Mouse (Mus musculus) midbrain, embryonic 16.5 days (tissue): ENCODE measurements around the gene Exoc4. TPM values are rescaled to one million over a fixed set of nuclear protein-coding genes. Genes with fewer than 3 reads are reported as not detected.

Experiments
- ATAC-seq: fragments of 200-750 bp; cut with Nextera tagmentation; 2 replicates; pipeline ENCODE4 v1.8.0; 2017; ENCODE audit warnings: moderate TSS enrichment
- H3K27ac ChIP-seq: fragments of 300-500 bp; sonication (generic); 2 replicates; pipeline ENCODE4 v1.5.1; 2014; ENCODE audit warnings: mild to moderate bottlenecking, low read length, mixed read lengths
- H3K27me3 ChIP-seq: fragments of 300-500 bp; sonication (generic); 2 replicates; pipeline ENCODE4 v1.6.1; 2014; ENCODE audit warnings: low read depth, low read length, mixed read lengths; ENCODE audit not compliant: control insufficient read depth, insufficient read depth
- H3K36me3 ChIP-seq: fragments of 300-500 bp; sonication (generic); 2 replicates; pipeline ENCODE4 v1.6.1; 2014; ENCODE audit warnings: mild to moderate bottlenecking, low read length, moderate library complexity, mixed read lengths; ENCODE audit not compliant: control insufficient read depth, insufficient read depth
- H3K4me1 ChIP-seq: fragments of 300-500 bp; sonication (generic); 2 replicates; pipeline ENCODE4 v1.6.1; 2014; ENCODE audit warnings: mild to moderate bottlenecking, low read length, mixed read lengths; ENCODE audit not compliant: control insufficient read depth, insufficient read depth
- H3K4me2 ChIP-seq: fragments of 300-500 bp; sonication (generic); 2 replicates; pipeline ENCODE4 v1.6.1; 2014; ENCODE audit warnings: mild to moderate bottlenecking, low read length, mixed read lengths
- H3K4me3 ChIP-seq: fragments of 300-500 bp; sonication (generic); 2 replicates; pipeline ENCODE4 v1.5.1; 2014; ENCODE audit warnings: low read depth, mild to moderate bottlenecking, low read length, moderate library complexity, mixed read lengths
- H3K9ac ChIP-seq: fragments of 300-500 bp; sonication (generic); 2 replicates; pipeline ENCODE4 v1.6.1; 2014; ENCODE audit warnings: low read depth, low read length, mixed read lengths
- H3K9me3 ChIP-seq: fragments of 300-500 bp; sonication (generic); replicated peaks from 2 replicates; pipeline ENCODE4 v1.6.1; 2014; ENCODE audit warnings: mild to moderate bottlenecking, low read length, mixed read lengths; ENCODE audit not compliant: control insufficient read depth, poor library complexity, severe bottlenecking
- WGBS: fragments of 180-500 bp; shearing (Covaris S2); extraction: QIAGEN DNeasy Blood & Tissue Kit; methylation state at CpG from one replicate; pipeline ENCODE4 v1.1.7; 2014; 5-methylcytosine and 5-hydroxymethylcytosine counted together
- polyA plus RNA-seq: library from polyadenylated mRNA; unstranded; fragments of >200 nt; fragmentation: Nextera tagmentation; extraction: Ambion mirVana; gene quantifications from 2 replicates; pipeline ENCODE4 v1.2.1, GENCODE M21; 2015

Gene Exoc4
- polyA plus RNA-seq, 1 experiment from 2014 or later: 48.7 TPM

- no peaks in the 10 kb centered on the region for H3K27me3 ChIP-seq
- no peak for ATAC-seq
- WGBS: 38% methylated on average over 1 of the region's 1 CpGs
These were observed 623.3 kb downstream of the Exoc4 start for GRCm38 (mm10) chr6:33872192-33872591.

DNA sequence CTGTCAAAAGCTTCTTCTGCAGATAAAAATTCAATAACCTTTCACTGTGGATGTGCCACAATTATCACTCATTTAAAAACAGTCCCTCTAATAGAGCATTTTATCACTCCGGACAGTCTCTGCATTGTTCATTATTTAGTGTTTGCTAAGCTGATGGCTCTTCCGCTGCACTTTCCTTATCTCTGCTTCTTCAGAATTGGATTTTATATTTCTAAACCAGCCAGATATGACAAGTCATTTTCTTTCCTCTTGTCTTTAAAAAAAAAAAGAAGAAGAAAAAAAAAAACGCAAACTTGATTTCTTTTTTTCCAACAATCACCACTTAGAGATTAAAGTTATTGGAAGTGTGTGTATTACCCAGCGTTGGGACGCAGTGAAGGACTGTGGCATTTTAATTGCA lies 624.1 kb downstream of the Exoc4 start:
- H3K4me3 ChIP-seq: no peak overlapping the region
- no peak overlapping the region for H3K27ac ChIP-seq
- H3K9ac ChIP-seq: no peak overlapping the region
- no peak overlapping the region for H3K4me2 ChIP-seq
- H3K9me3 ChIP-seq: no peaks in the 10 kb centered on the region
- no peaks in the 10 kb centered on the region for H3K27me3 ChIP-seq
- ATAC-seq: no peak
- H3K36me3 ChIP-seq: no peaks in the 10 kb centered on the region
- 74% methylated on average over 5 of the region's 5 CpGs for WGBS
- H3K4me1 ChIP-seq: peaks cover 21% of the 10 kb centered on the region

More at GRCm38 (mm10) chr6:33872192-33872591, 623.3 kb downstream of the Exoc4 start:
- no peak overlapping the region for H3K27ac ChIP-seq
- no peak overlapping the region for H3K9ac ChIP-seq
- no peaks in the 10 kb centered on the region for H3K9me3 ChIP-seq
- H3K4me3 ChIP-seq: no peak overlapping the region
- H3K4me1 ChIP-seq: peaks cover 21% of the 10 kb centered on the region
- H3K36me3 ChIP-seq: no peaks in the 10 kb centered on the region
- no peak overlapping the region for H3K4me2 ChIP-seq

DNA sequence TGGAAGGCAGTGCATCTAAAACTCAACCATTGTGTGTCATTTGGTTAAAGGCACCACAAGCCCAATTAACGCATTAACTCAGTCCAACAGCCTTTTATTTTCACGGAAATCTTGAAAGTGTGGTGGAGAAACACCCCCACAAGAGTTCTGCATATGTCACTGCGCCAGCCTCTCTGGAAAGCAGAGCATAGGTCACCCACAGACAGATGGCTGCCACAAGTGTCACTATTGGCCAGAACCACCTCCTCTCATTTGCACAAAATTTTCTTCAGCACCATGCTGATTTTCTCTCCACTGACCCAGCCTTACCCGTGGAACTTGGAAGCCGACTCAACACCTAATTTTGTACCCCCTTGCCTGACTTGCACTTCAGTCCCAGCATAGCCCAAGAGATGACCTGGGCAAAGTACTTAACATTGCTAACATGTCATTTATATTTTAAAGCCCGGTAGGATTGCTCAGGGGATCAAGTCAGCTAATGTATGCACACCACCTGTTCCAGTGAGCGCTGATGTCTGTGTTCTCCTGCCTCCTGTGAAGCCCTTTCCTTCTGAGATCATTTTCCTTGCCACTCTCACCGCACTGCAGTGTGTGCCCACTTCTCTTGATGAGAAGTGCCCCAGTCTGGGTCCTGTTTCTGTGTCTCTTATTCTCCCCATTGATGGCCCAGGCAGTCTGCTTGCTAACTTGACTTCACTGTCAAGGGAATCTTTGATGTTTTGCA lies 625.6 kb downstream of the Exoc4 start:
- Histone ChIP-seq H3K4me2 (no peak overlapping the region), H3K9me3 (no peaks in the 10 kb centered on the region), H3K36me3 (no peaks in the 10 kb centered on the region), H3K9ac (no peak overlapping the region), H3K27me3 (no peaks in the 10 kb centered on the region), H3K4me3 (no peak overlapping the region), H3K4me1 (peaks cover 21% of the 10 kb centered on the region), H3K27ac (no peak overlapping the region)
- 43% methylated on average over 8 of the region's 8 CpGs for WGBS
- no peak for ATAC-seq

DNA sequence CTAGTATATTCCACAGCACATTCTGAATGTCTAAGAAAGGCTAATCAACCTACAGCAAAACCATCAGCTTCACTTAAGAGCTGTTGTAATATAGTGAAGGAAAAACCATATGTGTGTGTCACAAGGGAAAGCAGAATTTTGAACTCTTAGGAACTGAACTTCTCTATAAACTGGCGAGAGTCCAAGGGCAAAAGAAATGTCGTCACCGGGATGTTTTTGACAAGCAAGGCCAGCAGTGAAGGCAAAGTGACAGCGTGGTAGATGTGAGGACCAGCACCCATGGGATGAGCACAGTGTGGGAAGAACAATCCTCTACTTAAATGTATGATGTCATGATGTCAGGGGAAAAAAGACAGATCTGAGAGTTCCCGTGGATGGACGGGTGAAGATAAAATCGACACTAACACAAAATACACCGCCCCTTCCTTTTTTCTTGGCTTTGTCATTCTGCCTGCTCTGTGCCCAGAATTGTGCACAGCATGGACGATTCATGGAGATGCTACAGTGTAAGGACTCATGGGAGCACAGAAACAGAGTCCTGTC lies 635.3 kb downstream of the Exoc4 start:
- Histone ChIP-seq H3K9ac (no peak overlapping the region), H3K4me3 (no peak overlapping the region), H3K4me2 (no peak overlapping the region), H3K27me3 (no peaks in the 10 kb centered on the region), H3K9me3 (no peaks in the 10 kb centered on the region), H3K4me1 (no peaks in the 10 kb centered on the region), H3K27ac (no peak overlapping the region), H3K36me3 (no peaks in the 10 kb centered on the region)
- WGBS: 86% methylated on average over 9 of the region's 9 CpGs
- no peak for ATAC-seq

- H3K9ac ChIP-seq: no peak overlapping the region
- no peak overlapping the region for H3K27ac ChIP-seq
- no peak overlapping the region for H3K4me3 ChIP-seq
- H3K4me1 ChIP-seq: no peaks in the 10 kb centered on the region
- H3K9me3 ChIP-seq: no peaks in the 10 kb centered on the region
- 88% methylated on average over 2 of the region's 2 CpGs for WGBS
- no peaks in the 10 kb centered on the region for H3K36me3 ChIP-seq
- H3K27me3 ChIP-seq: no peaks in the 10 kb centered on the region
- ATAC-seq: no peak
- no peak overlapping the region for H3K4me2 ChIP-seq
These were observed 638.1 kb downstream of the Exoc4 start for GRCm38 (mm10) chr6:33886941-33887340.

GRCm38 (mm10) chr6:33890926-33891325 lies 642.0 kb downstream of the Exoc4 start:
- Histone ChIP-seq H3K36me3 (no peaks in the 10 kb centered on the region), H3K9me3 (no peaks in the 10 kb centered on the region), H3K27ac (no peak overlapping the region), H3K4me2 (no peak overlapping the region), H3K9ac (no peak overlapping the region), H3K27me3 (no peaks in the 10 kb centered on the region), H3K4me1 (no peaks in the 10 kb centered on the region), H3K4me3 (no peak overlapping the region)
- ATAC-seq: no peak
- WGBS: 78% methylated on average over 1 of the region's 1 CpGs

DNA sequence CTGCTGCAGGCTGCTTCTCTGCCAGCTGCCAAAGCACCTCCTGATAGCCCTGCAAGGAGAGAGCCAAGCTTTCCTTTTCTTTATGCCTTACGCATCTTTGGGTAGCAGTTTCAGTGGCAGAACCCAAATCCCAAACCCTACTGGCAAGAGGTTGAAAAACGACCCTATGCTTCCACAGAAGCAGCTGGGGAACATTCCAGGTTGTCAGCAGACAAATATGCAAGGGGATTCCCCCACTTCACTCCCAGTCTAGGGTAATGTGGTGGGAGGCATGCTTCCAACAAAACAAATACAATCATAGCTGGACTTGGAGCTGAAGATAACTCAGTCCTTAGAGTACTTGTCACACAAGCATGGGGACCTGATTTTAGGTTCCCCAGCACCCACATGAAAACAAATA lies 643.3 kb downstream of the Exoc4 start:
- Histone ChIP-seq H3K9ac (no peak overlapping the region), H3K27ac (no peak overlapping the region), H3K4me1 (no peaks in the 10 kb centered on the region), H3K36me3 (no peaks in the 10 kb centered on the region), H3K4me2 (no peak overlapping the region), H3K9me3 (no peaks in the 10 kb centered on the region), H3K27me3 (no peaks in the 10 kb centered on the region), H3K4me3 (no peak overlapping the region)
- WGBS: 71% methylated on average over 2 of the region's 2 CpGs
- no peak for ATAC-seq

- no peak for ATAC-seq
- H3K4me1 ChIP-seq: no peaks in the 10 kb centered on the region
- no peak overlapping the region for H3K27ac ChIP-seq
- no peaks in the 10 kb centered on the region for H3K9me3 ChIP-seq
- H3K27me3 ChIP-seq: no peaks in the 10 kb centered on the region
- H3K36me3 ChIP-seq: no peaks in the 10 kb centered on the region
- no peak overlapping the region for H3K9ac ChIP-seq
- H3K4me2 ChIP-seq: no peak overlapping the region
- 90% methylated on average over 5 of the region's 5 CpGs for WGBS
- H3K4me3 ChIP-seq: no peak overlapping the region
These were observed 651.1 kb downstream of the Exoc4 start for GRCm38 (mm10) chr6:33899973-33900372.

DNA sequence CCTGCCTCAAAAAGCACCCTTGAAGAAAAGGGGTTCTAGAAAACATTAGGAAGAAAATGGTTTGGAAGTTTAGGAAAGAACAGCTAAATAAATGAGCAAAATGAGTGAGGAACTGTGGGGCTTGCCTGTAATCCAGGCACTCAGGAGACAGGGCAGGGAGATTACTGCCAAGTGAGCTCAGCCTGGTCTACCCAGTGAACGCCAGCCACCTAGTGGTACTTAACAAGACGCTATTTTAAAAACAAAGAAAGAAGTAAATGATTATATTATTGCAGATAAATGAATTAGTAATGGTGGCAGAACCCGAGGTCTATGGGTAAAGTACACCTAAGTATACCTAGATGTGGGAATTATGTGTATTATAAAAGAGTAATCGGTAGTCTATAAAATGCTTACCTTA lies 651.7 kb downstream of the Exoc4 start:
- no peak overlapping the region for H3K9ac ChIP-seq
- 77% methylated on average over 4 of the region's 4 CpGs for WGBS
- H3K4me2 ChIP-seq: no peak overlapping the region

More for the DNA sequence above, 651.7 kb downstream of the Exoc4 start:
- H3K36me3 ChIP-seq: no peaks in the 10 kb centered on the region
- no peaks in the 10 kb centered on the region for H3K9me3 ChIP-seq
- no peak overlapping the region for H3K4me3 ChIP-seq
- no peak for ATAC-seq
- H3K27me3 ChIP-seq: no peaks in the 10 kb centered on the region
- no peaks in the 10 kb centered on the region for H3K4me1 ChIP-seq
- no peak overlapping the region for H3K27ac ChIP-seq
